In the genomic region with DNA sequence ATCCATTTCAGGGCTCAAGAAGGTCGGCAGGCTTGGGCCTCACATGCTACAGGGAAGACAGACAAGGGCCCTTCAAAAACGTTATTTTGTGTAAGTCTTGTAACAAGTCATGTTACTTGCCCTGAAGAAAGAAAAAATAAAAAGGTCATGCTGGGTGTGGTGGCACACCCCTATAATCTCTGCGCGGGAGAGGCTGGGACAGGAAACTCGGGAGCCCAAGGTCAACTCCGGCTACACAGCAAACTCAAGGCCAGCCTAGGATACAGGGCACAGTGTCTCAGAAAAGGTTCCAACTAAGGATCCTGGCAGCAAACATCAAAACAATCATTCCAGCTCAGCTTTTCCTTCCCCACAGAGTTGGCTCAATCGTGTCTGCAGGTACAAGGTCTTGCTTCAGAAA, we compare ENCODE assay signal across 14 mouse cellular contexts.
DNase-seq lines count a peak whose midpoint lies in the region; ATAC-seq and TF ChIP-seq lines count a peak whose summit lies in the region.
"Had no signal": no experiment of that assay in that cellular context is flagged by ENCODE, and none has a peak within 500 bp of the region (broad histone marks: within the 10 kb centered on the region; RNA-seq: fewer than 3 reads in every experiment).

No protein-coding gene starts in this region.

- no peak overlapping the region for H3K4me3 ChIP-seq in hindbrain, embryonic 12.5 days
- H3K4me3 ChIP-seq in hindbrain, embryonic 11.5 days (ENCODE audit: low read depth, low read length) = no peak overlapping the region
- H3K4me3 ChIP-seq in heart, embryonic 10.5 days = no peak overlapping the region
- no peak overlapping the region for H3K4me3 ChIP-seq in small intestine, adult 2 months (ENCODE audit: low read depth, low read length)
- H3K4me3 ChIP-seq in kidney, embryonic 15.5 days (replicated peaks) = no peak overlapping the region

- no peak for ATAC-seq in hindbrain, embryonic 12.5 days (ENCODE audit: low FRiP score)
- ATAC-seq in hindbrain, embryonic 11.5 days (ENCODE audit: low FRiP score) = no peak
- no peak for ATAC-seq in kidney, embryonic 15.5 days (replicated peaks; ENCODE audit: low FRiP score)

- no peaks in the 10 kb centered on the region for H3K9me3 ChIP-seq in hindbrain, embryonic 12.5 days (replicated peaks)
- no peaks in the 10 kb centered on the region for H3K9me3 ChIP-seq in hindbrain, embryonic 11.5 days (ENCODE audit: control insufficient read depth, low read length)
- H3K9me3 ChIP-seq in heart, embryonic 10.5 days = no peaks in the 10 kb centered on the region
- H3K9me3 ChIP-seq in kidney, embryonic 15.5 days (replicated peaks) = no peaks in the 10 kb centered on the region

- no peak for TF ChIP-seq CTCF in small intestine, adult 2 months (IDR thresholded peaks at IDR 0.05; ENCODE audit: extremely low read depth, insufficient read length, insufficient replicate concordance, low read depth, low read length)

- H3K27me3 ChIP-seq in hindbrain, embryonic 12.5 days = no peaks in the 10 kb centered on the region
- H3K27me3 ChIP-seq in hindbrain, embryonic 11.5 days (ENCODE audit: control insufficient read depth, insufficient read depth, low read length) = no peaks in the 10 kb centered on the region
- H3K27me3 ChIP-seq in heart, embryonic 10.5 days (ENCODE audit: insufficient read depth, poor library complexity, severe bottlenecking) = no peaks in the 10 kb centered on the region
- H3K27me3 ChIP-seq in small intestine, adult 2 months (ENCODE audit: control insufficient read depth, insufficient read depth, low read length) = no peaks in the 10 kb centered on the region
- no peaks in the 10 kb centered on the region for H3K27me3 ChIP-seq in kidney, embryonic 15.5 days
- H3K27me3 ChIP-seq: CH12.LX had no signal

- H3K36me3 ChIP-seq in hindbrain, embryonic 12.5 days = no peaks in the 10 kb centered on the region
- H3K36me3 ChIP-seq in hindbrain, embryonic 11.5 days (ENCODE audit: control insufficient read depth, insufficient read depth, low read length) = no peaks in the 10 kb centered on the region
- H3K36me3 ChIP-seq in heart, embryonic 10.5 days = no peaks in the 10 kb centered on the region
- no peaks in the 10 kb centered on the region for H3K36me3 ChIP-seq in small intestine, adult 2 months (ENCODE audit: control insufficient read depth, insufficient read depth, low read length)
- H3K36me3 ChIP-seq in kidney, embryonic 15.5 days = no peaks in the 10 kb centered on the region

- 62% methylated on average over 7 of the region's 7 CpGs for WGBS in hindbrain, embryonic 12.5 days
- 68% methylated on average over 7 of the region's 7 CpGs for WGBS in hindbrain, embryonic 11.5 days
- 54% methylated on average over 7 of the region's 7 CpGs for WGBS in heart, embryonic 10.5 days
- WGBS in small intestine, adult 2 months = 14% methylated on average over 7 of the region's 7 CpGs
- WGBS in kidney, embryonic 15.5 days = 57% methylated on average over 7 of the region's 7 CpGs

- H3K4me2 ChIP-seq in hindbrain, embryonic 12.5 days (replicated peaks) = no peak overlapping the region
- H3K4me2 ChIP-seq in hindbrain, embryonic 11.5 days (replicated peaks; ENCODE audit: low read depth, low read length) = no peak overlapping the region
- no peak overlapping the region for H3K4me2 ChIP-seq in kidney, embryonic 15.5 days
- H3K4me2 ChIP-seq: liver, embryonic 11.5 days; midbrain, embryonic 11.5 days had no signal

- H3K4me1 ChIP-seq in hindbrain, embryonic 12.5 days = peaks cover 53% of the 10 kb centered on the region
- peaks cover 11% of the 10 kb centered on the region for H3K4me1 ChIP-seq in hindbrain, embryonic 11.5 days (replicated peaks; ENCODE audit: control insufficient read depth, insufficient read depth, low read length)
- peaks cover 57% of the 10 kb centered on the region for H3K4me1 ChIP-seq in heart, embryonic 10.5 days
- peaks cover 16% of the 10 kb centered on the region for H3K4me1 ChIP-seq in small intestine, adult 2 months (ENCODE audit: control insufficient read depth, insufficient read depth, insufficient read length, low read length)
- H3K4me1 ChIP-seq in kidney, embryonic 15.5 days = peaks cover 40% of the 10 kb centered on the region

- TF ChIP-seq POLR2A in small intestine, adult 2 months (IDR thresholded peaks at IDR 0.05; ENCODE audit: low read depth, low read length) = no peak

- H3K9ac ChIP-seq in hindbrain, embryonic 12.5 days = no peak overlapping the region
- H3K9ac ChIP-seq in hindbrain, embryonic 11.5 days (ENCODE audit: low read depth, low read length) = no peak overlapping the region
- H3K9ac ChIP-seq in kidney, embryonic 15.5 days = no peak overlapping the region

- DNase-seq in hindbrain, embryonic 11.5 days (ENCODE audit: low spot score) = no peak
- DNase-seq in adrenal gland, postnatal 10 days = peak; percentile 54
- DNase-seq in heart, embryonic 10.5 days (ENCODE audit: low spot score) = peak; percentile 57
- DNase-seq in frontal cortex, postnatal 14 days (ENCODE audit: low spot score in 2 of 2) = no peak
- no peak for DNase-seq in yolk sac, embryonic 10.5 days (ENCODE audit: low spot score)
- DNase-seq: gastrocnemius, postnatal 10 days; kidney, postnatal 36 days; thymus, postnatal 25 days had no signal

- H3K27ac ChIP-seq in hindbrain, embryonic 12.5 days = peak overlapping the region; percentile 61
- H3K27ac ChIP-seq in hindbrain, embryonic 11.5 days (ENCODE audit: low read depth, low read length) = no peak overlapping the region
- peak overlapping the region; percentile 52; the same call in 1 of the 2 replicates for H3K27ac ChIP-seq in heart, embryonic 10.5 days
- H3K27ac ChIP-seq in small intestine, adult 2 months (ENCODE audit: insufficient read depth, low read depth, low read length) = peak overlapping the region; percentile 60; the same call in 1 of the 2 replicates
- no peak overlapping the region for H3K27ac ChIP-seq in kidney, embryonic 15.5 days

Comparison
In these comparisons a context has a peak if more than half of its experiments do, and no peak if none do; other contexts are left out.
1. H3K27ac ChIP-seq: peak in hindbrain, embryonic 12.5 days (single experiment), heart, embryonic 10.5 days (single experiment) and small intestine, adult 2 months (single experiment); none in hindbrain, embryonic 11.5 days (single experiment) and kidney, embryonic 15.5 days (single experiment).
2. DNase-seq: peak in adrenal gland, postnatal 10 days (single experiment) and heart, embryonic 10.5 days (single experiment); none in hindbrain, embryonic 11.5 days (single experiment), frontal cortex, postnatal 14 days (0 of 2) and yolk sac, embryonic 10.5 days (single experiment).